Mouse (Mus musculus): ENCODE data around the gene Prkd2.
A peak's percentile ranks its signal among the peaks of the same experiment; 100 is the strongest.

Prkd2 gene

DNA sequence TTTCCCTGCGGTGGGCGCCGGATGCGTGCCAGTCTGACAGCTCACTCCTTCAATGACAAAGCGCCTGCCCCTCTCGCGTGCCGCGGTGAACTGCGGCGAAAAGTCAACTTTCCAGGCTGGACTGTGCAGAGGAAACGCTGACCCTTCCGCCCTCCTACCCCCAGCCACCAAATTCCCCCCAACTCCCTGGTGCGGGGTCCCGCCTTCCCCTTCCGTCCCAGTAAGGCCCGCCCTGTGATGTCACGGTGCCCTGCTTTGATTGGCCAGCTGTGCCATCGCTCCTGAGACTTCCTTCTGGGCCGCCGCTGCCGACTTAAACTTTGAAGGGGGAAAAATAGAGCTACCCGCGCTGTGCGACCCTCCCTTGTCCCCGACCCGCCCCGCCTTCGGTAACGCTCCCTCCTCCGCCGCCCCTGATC is at the start of gene Prkd2:
Prkd2 (plus strand) TSS at position 258 of the 419 bp plus-strand sequence.
- DNase-seq (ENCODE audit: low spot score), result peak; percentile 78

DNA sequence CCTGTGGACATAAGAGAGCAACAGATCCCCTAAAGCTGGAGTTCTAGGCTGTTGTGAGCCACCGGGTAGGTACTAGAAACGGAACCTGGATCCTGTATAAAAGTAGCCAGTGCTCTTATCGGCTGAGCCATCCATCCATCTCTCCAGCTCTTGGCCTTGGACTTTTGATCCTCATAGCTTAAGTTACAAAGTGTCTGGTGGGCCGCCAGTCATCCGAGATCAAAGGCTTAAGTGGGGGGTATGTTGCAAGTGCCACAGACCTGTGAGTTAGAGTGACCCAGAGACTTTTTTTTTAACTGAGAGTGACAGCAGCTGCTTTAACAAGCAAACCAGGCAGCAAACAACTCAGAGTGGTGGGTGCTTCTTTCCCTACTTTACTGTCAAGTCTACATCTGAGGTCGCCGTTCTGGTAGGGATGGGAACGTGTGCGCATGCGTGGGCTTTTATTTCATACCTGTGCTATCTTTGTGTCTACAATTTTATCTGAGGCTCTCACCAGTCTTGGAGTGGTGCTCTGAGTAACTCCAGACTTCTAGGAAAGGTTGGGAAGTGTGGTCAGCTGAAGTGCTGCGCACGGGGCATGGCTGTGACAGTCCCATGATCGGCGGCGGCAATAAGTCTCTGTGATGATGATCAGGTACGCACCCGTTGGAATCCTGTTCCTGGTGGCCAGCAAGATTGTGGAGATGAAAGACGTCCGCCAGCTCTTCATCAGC is 49.5 kb upstream of the Prkd2 start:
- DNase-seq (ENCODE audit: low spot score), result no peak

- DNase-seq (ENCODE audit: low spot score), result no peak
These were observed 47.8 kb upstream of the Prkd2 start for GRCm38 (mm10) chr7:16794886-16795285.

DNA sequence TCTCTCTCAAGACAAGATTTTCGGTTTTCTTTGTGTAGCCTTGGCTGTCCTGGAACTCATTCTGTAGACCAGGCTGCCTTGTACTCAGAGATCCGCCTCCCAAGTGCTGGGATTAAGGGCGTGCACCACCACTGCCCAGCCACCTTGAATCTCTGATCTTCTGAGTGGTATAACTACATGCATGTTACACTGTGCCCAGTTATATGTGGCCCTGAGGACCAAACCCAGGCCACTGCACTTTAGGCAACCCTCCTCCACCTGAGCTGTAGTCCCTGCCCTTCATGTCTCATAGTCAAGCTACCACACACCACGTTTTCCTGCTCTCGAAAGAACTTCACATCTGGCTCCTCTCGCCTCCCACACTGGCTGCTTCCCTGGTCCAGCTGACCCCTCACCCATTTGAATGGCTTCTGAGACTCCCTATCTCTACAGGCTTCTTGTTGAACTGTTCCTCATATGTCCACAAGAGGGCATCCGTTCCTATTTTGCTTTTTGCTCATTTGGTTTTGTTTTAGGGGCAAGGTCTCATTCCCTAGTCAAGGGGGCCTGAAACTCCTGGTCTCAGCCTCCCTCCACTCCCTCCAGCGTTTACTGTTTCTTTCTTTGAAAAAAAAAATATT is 38.2 kb upstream of the Prkd2 start:
- DNase-seq (ENCODE audit: low spot score), result no peak

GRCm38 (mm10) chr7:16807936-16808335 is 34.8 kb upstream of the Prkd2 start:
- no peak for DNase-seq (ENCODE audit: low spot score)

- DNase-seq (ENCODE audit: low spot score), result no peak
These were observed 34.1 kb upstream of the Prkd2 start for GRCm38 (mm10) chr7:16808647-16809046.

DNA sequence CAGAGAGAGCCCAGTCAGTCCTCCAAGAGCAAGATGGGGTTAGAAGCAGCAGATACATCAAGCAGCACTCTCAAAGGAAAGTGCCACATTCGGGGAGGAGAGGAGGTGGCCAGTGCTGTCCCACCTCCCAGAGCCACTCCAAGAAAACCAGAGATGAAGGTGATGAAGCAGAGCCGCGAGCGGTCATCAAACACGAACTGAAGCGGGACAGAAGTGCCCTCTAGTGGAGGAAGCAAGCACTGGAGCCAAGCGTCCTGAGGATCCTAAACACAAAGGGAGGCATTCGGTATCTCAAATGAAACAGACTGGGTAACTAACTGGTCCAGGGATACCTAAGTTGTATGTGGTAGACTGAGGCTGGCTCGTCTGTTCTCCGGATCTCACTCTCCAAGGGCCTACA is 33.0 kb upstream of the Prkd2 start:
- peak; percentile 75 for DNase-seq (ENCODE audit: low spot score)

DNA sequence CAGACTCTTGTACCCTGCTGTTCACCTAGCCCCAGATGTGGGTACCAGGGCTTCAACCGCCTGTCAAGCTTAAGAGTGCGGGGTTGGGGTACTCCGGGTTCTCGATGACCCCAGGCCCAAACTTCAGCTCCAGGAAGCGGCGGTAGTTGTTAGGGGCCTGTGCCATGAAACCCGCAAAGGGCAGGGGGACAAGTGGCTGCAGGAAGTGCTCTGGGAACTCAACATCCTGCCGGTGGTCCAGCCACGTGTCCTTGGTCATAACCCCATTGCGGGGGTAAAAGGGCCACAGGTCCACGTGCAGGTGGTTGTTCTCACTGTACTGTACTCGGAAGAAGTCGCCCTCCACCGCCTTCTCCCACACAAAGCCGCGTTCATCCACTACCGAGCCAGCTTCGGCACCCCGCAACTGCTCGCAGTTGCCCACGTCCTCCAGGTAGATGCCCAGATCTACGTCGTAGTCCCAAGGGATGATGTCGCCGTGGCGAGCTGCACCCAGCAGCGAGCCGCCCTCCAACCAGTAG is 32.2 kb upstream of the Prkd2 start:
- no peak for DNase-seq (ENCODE audit: low spot score)

GRCm38 (mm10) chr7:16810920-16811648 is 31.6 kb upstream of the Prkd2 start:
- DNase-seq (ENCODE audit: low spot score), result no peak

DNA sequence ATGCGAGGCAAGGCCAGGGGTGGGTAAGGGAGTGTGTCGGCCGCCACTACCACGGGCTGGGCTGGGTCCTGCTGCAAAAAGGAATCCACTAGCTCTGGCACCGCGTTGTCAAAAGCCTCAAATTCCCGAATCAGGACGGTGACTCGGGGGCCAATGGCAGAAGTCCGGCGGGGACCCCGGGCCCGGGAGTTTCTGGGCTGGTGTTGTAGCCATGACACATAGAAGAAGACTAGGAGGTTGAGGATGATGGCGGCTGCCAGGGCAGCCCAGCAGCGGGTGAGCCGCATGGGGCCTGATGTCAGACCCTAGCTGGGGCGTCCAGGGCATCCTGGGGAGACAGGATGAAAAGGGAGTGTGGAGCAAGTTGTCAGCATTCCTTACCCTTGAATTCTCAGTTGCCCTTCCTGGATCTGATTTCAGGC is 31.0 kb upstream of the Prkd2 start:
- DNase-seq (ENCODE audit: low spot score), result no peak

DNA sequence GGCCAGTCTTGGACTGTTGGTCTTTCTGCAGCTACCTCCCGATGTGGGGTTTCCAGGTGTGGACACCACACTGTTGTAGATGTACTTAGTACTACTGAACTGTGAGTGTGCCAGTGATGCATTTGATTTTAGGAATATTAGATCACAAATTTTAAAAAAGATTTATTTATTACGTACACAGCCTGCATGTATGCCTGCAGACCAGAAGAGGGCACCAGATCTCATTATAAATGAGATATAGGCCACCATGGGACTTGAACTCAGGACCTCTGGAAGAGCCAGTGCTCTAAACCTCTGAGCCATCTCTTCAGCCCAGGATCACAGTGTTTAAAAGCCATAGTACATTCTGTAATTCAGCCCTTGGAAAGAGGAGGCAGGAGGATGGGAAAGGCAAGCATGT is 30.2 kb upstream of the Prkd2 start:
- DNase-seq (ENCODE audit: low spot score), result no peak

GRCm38 (mm10) chr7:16815351-16815941 is 27.3 kb upstream of the Prkd2 start, which contains the start of gene Strn4:
Strn4 (plus strand) TSS chr7:16815889.
- no peak for DNase-seq (ENCODE audit: low spot score)

DNA sequence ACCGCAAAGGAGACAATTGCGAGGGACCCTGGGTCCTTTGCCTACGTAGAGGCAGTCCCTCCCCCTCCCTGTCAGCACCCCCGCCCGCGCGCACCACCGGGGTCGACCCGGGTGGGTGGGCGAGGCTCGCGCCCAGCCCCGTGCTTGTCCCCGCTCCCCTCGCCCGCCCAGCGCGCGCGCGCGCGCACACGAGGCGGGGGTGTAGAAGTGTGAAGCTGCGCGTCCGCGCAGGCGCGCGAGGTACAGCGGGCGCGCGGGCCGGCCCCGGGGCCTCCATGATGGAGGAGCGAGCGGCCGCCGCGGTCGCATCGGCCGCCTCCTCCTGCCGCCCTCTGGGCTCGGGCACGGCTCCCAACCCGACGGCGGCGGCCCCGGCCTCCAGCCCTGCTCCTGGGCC is 26.6 kb upstream of the Prkd2 start:
- peak; percentile 72 for DNase-seq (ENCODE audit: low spot score)

DNA sequence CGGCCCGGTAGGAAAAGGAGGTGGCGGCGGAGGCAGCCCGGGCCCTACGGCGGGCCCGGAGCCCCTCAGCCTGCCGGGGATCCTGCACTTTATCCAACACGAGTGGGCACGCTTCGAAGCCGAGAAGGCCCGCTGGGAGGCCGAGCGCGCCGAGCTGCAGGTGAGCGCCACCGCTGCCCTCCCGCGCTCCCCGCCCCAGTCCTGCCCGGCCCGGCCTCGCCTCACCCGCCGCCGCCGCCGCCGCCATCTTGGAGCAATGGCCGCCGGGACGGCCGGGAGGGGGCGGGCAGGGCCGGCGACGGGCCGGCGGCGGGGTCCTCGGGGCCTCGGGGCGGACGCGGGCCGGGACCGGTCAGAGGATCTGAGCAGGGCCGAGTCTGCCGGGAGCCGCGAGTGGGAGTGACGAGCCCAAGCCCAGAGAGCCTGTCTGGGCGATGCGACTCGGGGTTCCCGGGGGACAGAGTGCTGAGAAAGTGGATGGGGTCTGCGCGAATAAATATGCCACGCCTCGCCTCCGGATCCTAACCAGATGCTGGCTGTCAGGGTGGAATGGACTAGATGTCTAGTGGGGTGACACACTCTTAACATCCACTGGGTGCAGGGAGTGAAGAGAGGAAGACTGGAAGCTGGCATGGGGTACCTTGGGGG is 26.1 kb upstream of the Prkd2 start, which contains the start of gene Fkrp:
Fkrp (minus strand) TSS at position 258 of the 648 bp plus-strand sequence.
- no peak for DNase-seq (ENCODE audit: low spot score)

GRCm38 (mm10) chr7:16817693-16818092 is 25.0 kb upstream of the Prkd2 start:
- DNase-seq (ENCODE audit: low spot score), result no peak

GRCm38 (mm10) chr7:16819794-16820193 is 22.9 kb upstream of the Prkd2 start:
- peak; percentile 64 for DNase-seq (ENCODE audit: low spot score)

- DNase-seq (ENCODE audit: low spot score), result no peak
These were observed 22.4 kb upstream of the Prkd2 start for GRCm38 (mm10) chr7:16820271-16820763.

DNA sequence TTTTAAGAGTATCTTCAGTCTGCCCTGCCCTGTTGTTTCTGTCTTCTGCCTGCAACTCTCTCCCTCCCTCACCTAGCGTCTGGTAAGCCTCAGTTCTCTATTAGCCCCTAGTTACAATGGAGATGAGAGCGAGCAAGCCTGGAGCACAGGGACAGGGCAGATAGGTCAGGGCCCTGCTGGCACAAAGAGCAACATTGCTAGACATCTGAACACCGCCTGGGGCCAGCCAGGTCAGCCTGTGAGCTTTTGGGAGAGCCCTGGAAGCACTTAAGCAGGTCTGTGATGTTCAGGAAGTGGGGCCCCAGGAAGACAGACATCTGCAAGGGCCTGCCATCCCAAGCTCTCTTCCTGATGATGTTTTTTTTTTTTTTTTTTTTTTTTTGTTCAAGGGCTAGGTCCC is 21.6 kb upstream of the Prkd2 start:
- no peak for DNase-seq (ENCODE audit: low spot score)

DNA sequence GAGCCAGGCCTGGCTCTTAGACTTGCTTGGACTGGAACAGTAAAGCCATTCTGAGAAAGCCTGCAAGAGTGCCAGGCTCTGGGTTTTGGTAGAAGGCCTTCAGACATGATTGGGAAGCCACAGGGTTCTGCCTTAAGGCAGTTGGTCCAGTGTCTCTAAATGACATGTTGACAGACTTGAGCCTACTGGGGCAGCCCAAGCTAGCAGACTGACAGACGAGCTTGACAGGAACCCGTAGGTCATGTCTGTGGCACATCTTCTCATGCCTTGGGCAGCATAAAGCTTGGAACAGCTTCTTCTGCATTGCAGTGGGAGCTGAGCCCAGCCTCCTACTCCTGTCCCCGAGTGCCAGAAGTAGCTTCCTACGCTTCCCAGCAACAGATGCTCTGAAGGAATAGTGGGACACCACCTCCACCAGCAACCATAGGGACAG is 21.0 kb upstream of the Prkd2 start:
- no peak for DNase-seq (ENCODE audit: low spot score)

DNA sequence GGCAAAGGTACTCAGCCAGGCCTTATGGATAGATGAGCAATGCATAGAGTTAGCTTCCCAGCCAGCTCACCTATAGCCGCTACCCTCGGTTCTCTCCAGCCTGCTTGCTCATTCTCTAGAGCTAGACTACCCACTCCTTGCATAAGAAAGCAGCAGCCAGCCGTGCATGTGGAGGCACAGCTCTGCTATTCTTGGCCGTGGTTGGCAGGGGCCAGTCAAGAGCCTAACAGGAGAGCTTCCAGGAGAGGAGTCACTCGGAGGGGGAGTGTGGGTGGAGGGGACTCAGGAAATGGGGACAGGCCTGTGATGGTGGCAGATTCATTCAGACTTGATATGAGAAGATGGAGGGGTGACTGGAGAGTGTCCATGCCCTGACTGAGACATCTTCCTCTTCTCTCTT is 19.0 kb upstream of the Prkd2 start:
- DNase-seq (ENCODE audit: low spot score), result no peak

DNA sequence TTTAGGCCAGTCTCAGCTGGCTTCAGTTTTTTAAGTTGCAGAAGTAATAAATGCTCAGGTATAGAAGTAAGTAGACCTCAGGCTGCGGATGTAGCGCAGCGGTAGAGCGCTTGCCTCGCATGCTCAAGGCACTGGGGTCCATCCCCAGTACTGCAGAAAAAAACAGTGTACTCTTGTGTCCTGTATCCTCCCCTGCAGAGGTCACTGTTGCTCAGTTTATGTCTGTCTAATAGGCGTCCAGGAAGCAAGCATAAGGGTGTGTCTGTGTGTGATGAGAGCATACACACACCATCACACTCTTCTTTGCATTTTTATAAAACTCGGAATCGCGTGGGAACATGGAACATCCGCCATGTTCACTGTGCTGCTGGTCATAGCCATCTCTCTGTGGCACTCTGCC is 16.9 kb upstream of the Prkd2 start:
- no peak for DNase-seq (ENCODE audit: low spot score)

GRCm38 (mm10) chr7:16826571-16826970 is 16.1 kb upstream of the Prkd2 start:
- DNase-seq (ENCODE audit: low spot score), result no peak

Data from c-Kit-positive CD71-positive TER-119-positive erythroid progenitor cells, embryonic 14.5 days (primary cell).